Mouse (Mus musculus) heart, embryonic 15.5 days (tissue): ENCODE results near the gene Qprt. TPM values are rescaled to one million over a fixed set of nuclear protein-coding genes. Genes with fewer than 3 reads are reported as not detected.

Experiments used
- ATAC-seq: fragments of 200-750 bp; cut with Nextera tagmentation; replicated peaks from 2 replicates; pipeline ENCODE4 v1.8.0; 2017; ENCODE audit warnings: low read depth, moderate TSS enrichment; ENCODE audit not compliant: insufficient number of reproducible peaks, insufficient read depth, low FRiP score
- H3K27ac ChIP-seq: fragments of 300-500 bp; sonication (generic); 2 replicates; pipeline ENCODE4 v1.5.1; 2015; ENCODE audit warnings: mild to moderate bottlenecking, inconsistent platforms
- H3K27me3 ChIP-seq: fragments of 300-500 bp; sonication (generic); 2 replicates; pipeline ENCODE4 v1.6.1; 2015; ENCODE audit warnings: inconsistent platforms
- H3K36me3 ChIP-seq: fragments of 300-500 bp; sonication (generic); 2 replicates; pipeline ENCODE4 v1.6.1; 2015; ENCODE audit warnings: mild to moderate bottlenecking, inconsistent platforms
- H3K4me1 ChIP-seq: fragments of 300-500 bp; sonication (generic); replicated peaks from 2 replicates; pipeline ENCODE4 v1.6.1; 2015; ENCODE audit warnings: inconsistent platforms
- H3K4me2 ChIP-seq: fragments of 300-500 bp; sonication (generic); 2 replicates; pipeline ENCODE4 v1.6.1; 2015; ENCODE audit warnings: inconsistent platforms, mild to moderate bottlenecking, moderate library complexity
- H3K4me3 ChIP-seq: fragments of 300-500 bp; sonication (generic); 2 replicates; pipeline ENCODE4 v1.5.1; 2015; ENCODE audit warnings: mild to moderate bottlenecking, inconsistent platforms
- H3K9ac ChIP-seq: fragments of 300-500 bp; sonication (generic); 2 replicates; pipeline ENCODE4 v1.6.1; 2015; ENCODE audit warnings: mild to moderate bottlenecking, inconsistent platforms
- H3K9me3 ChIP-seq: fragments of 300-500 bp; sonication (generic); replicated peaks from 2 replicates; pipeline ENCODE4 v1.6.1; 2016; ENCODE audit warnings: inconsistent platforms
- WGBS: fragments of 180-500 bp; shearing (Covaris S2); methylation state at CpG from one replicate; pipeline ENCODE4 v1.1.7; 2015; ENCODE audit warnings: mixed read lengths; 5-methylcytosine and 5-hydroxymethylcytosine counted together
- polyA plus RNA-seq: library from polyadenylated mRNA; unstranded; fragments of >200 nt; fragmentation: Nextera tagmentation; extraction: Ambion mirVana; gene quantifications from 2 replicates; pipeline ENCODE4 v1.2.1, GENCODE M21; 2015

Qprt gene
- polyA plus RNA-seq, 1 experiment from 2014 or later, result 1.8 TPM

GRCm38 (mm10) chr7:127110239-127111007, 11.6 kb downstream of the Qprt start:
- WGBS, result 42% methylated on average over 18 of the region's 18 CpGs
- ATAC-seq, result peak; percentile 49; the same call in 1 of the 2 replicates
- no peak overlapping the region for H3K27ac ChIP-seq

GRCm38 (mm10) chr7:127105551-127105950, 16.5 kb downstream of the Qprt start:
- Histone ChIP-seq H3K4me3 (no peak overlapping the region), H3K36me3 (no peaks in the 10 kb centered on the region)
- 69% methylated on average over 7 of the region's 7 CpGs for WGBS

More at GRCm38 (mm10) chr7:127110239-127111007, 11.6 kb downstream of the Qprt start:
- Histone ChIP-seq H3K4me3 (no peak overlapping the region), H3K36me3 (no peaks in the 10 kb centered on the region), H3K9ac (no peak overlapping the region), H3K27me3 (peaks cover 9% of the 10 kb centered on the region), H3K9me3 (no peaks in the 10 kb centered on the region), H3K4me2 (no peak overlapping the region), H3K4me1 (0 out of 2 replicates have a peak, but pooled peaks cover 8% of the 10 kb centered on the region)

GRCm38 (mm10) chr7:127104560-127105332, 17.3 kb downstream of the Qprt start:
- Histone ChIP-seq H3K4me1 (peaks cover 8% of the 10 kb centered on the region), H3K9ac (peak overlapping the region; percentile 18; the same call in 1 of the 2 replicates), H3K4me2 (peak overlapping the region; percentile 71), H3K4me3 (peak overlapping the region; percentile 41), H3K9me3 (no peaks in the 10 kb centered on the region), H3K36me3 (no peaks in the 10 kb centered on the region), H3K27me3 (peaks cover 9% of the 10 kb centered on the region), H3K27ac (no peak overlapping the region)
- WGBS, result 16% methylated on average over 17 of the region's 17 CpGs
- ATAC-seq, result peak; percentile 61; the same call in 1 of the 2 replicates

More at GRCm38 (mm10) chr7:127105551-127105950, 16.5 kb downstream of the Qprt start:
- no peaks in the 10 kb centered on the region for H3K9me3 ChIP-seq
- H3K27ac ChIP-seq, result no peak overlapping the region
- ATAC-seq, result no peak
- peaks cover 9% of the 10 kb centered on the region for H3K27me3 ChIP-seq
- H3K4me1 ChIP-seq, result peaks cover 8% of the 10 kb centered on the region
- H3K9ac ChIP-seq, result no peak overlapping the region
- H3K4me2 ChIP-seq, result no peak overlapping the region

- WGBS, result 57% methylated on average over 6 of the region's 6 CpGs
- no peak overlapping the region for H3K9ac ChIP-seq
Observed at GRCm38 (mm10) chr7:127103960-127104359, 18.1 kb downstream of the Qprt start.

GRCm38 (mm10) chr7:127102148-127102547, 19.9 kb downstream of the Qprt start:
- peaks cover 6% of the 10 kb centered on the region for H3K27me3 ChIP-seq
- 69% methylated on average over 6 of the region's 6 CpGs for WGBS
- no peaks in the 10 kb centered on the region for H3K36me3 ChIP-seq
- H3K9ac ChIP-seq, result no peak overlapping the region
- peaks cover 8% of the 10 kb centered on the region for H3K4me1 ChIP-seq
- H3K9me3 ChIP-seq, result no peaks in the 10 kb centered on the region
- no peak overlapping the region for H3K27ac ChIP-seq
- H3K4me2 ChIP-seq, result no peak overlapping the region
- no peak for ATAC-seq
- no peak overlapping the region for H3K4me3 ChIP-seq

More at GRCm38 (mm10) chr7:127103960-127104359, 18.1 kb downstream of the Qprt start:
- ATAC-seq, result no peak
- H3K4me3 ChIP-seq, result no peak overlapping the region
- peaks cover 9% of the 10 kb centered on the region for H3K27me3 ChIP-seq
- no peaks in the 10 kb centered on the region for H3K36me3 ChIP-seq
- peaks cover 8% of the 10 kb centered on the region for H3K4me1 ChIP-seq
- H3K27ac ChIP-seq, result no peak overlapping the region
- H3K4me2 ChIP-seq, result no peak overlapping the region
- H3K9me3 ChIP-seq, result no peaks in the 10 kb centered on the region

- Histone ChIP-seq H3K4me2 (no peak overlapping the region), H3K9me3 (no peaks in the 10 kb centered on the region), H3K27me3 (peaks cover 6% of the 10 kb centered on the region), H3K4me3 (no peak overlapping the region), H3K36me3 (no peaks in the 10 kb centered on the region), H3K9ac (no peak overlapping the region), H3K4me1 (peaks cover 8% of the 10 kb centered on the region), H3K27ac (no peak overlapping the region)
- ATAC-seq, result no peak
- WGBS, result 2% methylated on average over 2 of the region's 2 CpGs
Observed at GRCm38 (mm10) chr7:127101451-127102016, 20.5 kb downstream of the Qprt start.

GRCm38 (mm10) chr7:127099528-127099927, 22.5 kb downstream of the Qprt start:
- Histone ChIP-seq H3K4me2 (no peak overlapping the region), H3K36me3 (no peaks in the 10 kb centered on the region), H3K9me3 (no peaks in the 10 kb centered on the region), H3K9ac (no peak overlapping the region), H3K4me1 (peaks cover 5% of the 10 kb centered on the region; the same call in 1 of the 2 replicates), H3K27me3 (no peaks in the 10 kb centered on the region), H3K27ac (no peak overlapping the region), H3K4me3 (no peak overlapping the region)
- no peak for ATAC-seq
- WGBS, result 79% methylated on average over 4 of the region's 4 CpGs

- Histone ChIP-seq H3K4me2 (no peak overlapping the region), H3K4me1 (no peaks in the 10 kb centered on the region; the same call in 1 of the 2 replicates), H3K9me3 (no peaks in the 10 kb centered on the region), H3K4me3 (no peak overlapping the region), H3K9ac (no peak overlapping the region), H3K27me3 (no peaks in the 10 kb centered on the region), H3K36me3 (no peaks in the 10 kb centered on the region), H3K27ac (no peak overlapping the region)
- 84% methylated on average over 4 of the region's 4 CpGs for WGBS
- ATAC-seq, result no peak
Observed at GRCm38 (mm10) chr7:127098950-127099349, 23.1 kb downstream of the Qprt start.

GRCm38 (mm10) chr7:127098521-127098920, 23.5 kb downstream of the Qprt start:
- Histone ChIP-seq H3K9ac (no peak overlapping the region), H3K27ac (no peak overlapping the region), H3K9me3 (no peaks in the 10 kb centered on the region), H3K36me3 (no peaks in the 10 kb centered on the region), H3K27me3 (no peaks in the 10 kb centered on the region), H3K4me2 (no peak overlapping the region), H3K4me1 (no peaks in the 10 kb centered on the region), H3K4me3 (no peak overlapping the region)
- no peak for ATAC-seq
- WGBS, result 75% methylated on average over 5 of the region's 5 CpGs

- Histone ChIP-seq H3K27me3 (no peaks in the 10 kb centered on the region), H3K36me3 (no peaks in the 10 kb centered on the region), H3K27ac (no peak overlapping the region), H3K4me2 (no peak overlapping the region), H3K4me3 (no peak overlapping the region), H3K4me1 (no peaks in the 10 kb centered on the region), H3K9ac (no peak overlapping the region), H3K9me3 (no peaks in the 10 kb centered on the region)
- 61% methylated on average over 7 of the region's 7 CpGs for WGBS
- ATAC-seq, result no peak
Observed at GRCm38 (mm10) chr7:127096456-127096855, 25.6 kb downstream of the Qprt start.

GRCm38 (mm10) chr7:127093914-127094313, 28.1 kb downstream of the Qprt start:
- H3K4me2 ChIP-seq, result no peak overlapping the region
- no peak overlapping the region for H3K27ac ChIP-seq
- no peaks in the 10 kb centered on the region for H3K36me3 ChIP-seq
- H3K4me1 ChIP-seq, result peaks cover 3% of the 10 kb centered on the region
- 68% methylated on average over 3 of the region's 3 CpGs for WGBS
- no peak overlapping the region for H3K9ac ChIP-seq
- ATAC-seq, result no peak
- H3K9me3 ChIP-seq, result no peaks in the 10 kb centered on the region
- no peak overlapping the region for H3K4me3 ChIP-seq
- H3K27me3 ChIP-seq, result no peaks in the 10 kb centered on the region
